Mouse (Mus musculus): ENCODE results near the gene H13.

- TF ChIP-seq FOSL1 (IDR thresholded peaks at IDR 0.05; ENCODE audit: insufficient read depth, low read length, poor library complexity, severe bottlenecking): no peak
- TF ChIP-seq MYOD1 (IDR thresholded peaks at IDR 0.05; ENCODE audit: control insufficient read depth, insufficient read length, low read depth): no peak
- TF ChIP-seq MYOG (IDR thresholded peaks at IDR 0.05; ENCODE audit: control insufficient read depth, extremely low read depth, insufficient read length): no peak
- no peak for TF ChIP-seq CTCF (IDR thresholded peaks at IDR 0.05; ENCODE audit: control insufficient read depth, insufficient read depth, insufficient read length)
- TF ChIP-seq USF1 (IDR thresholded peaks at IDR 0.05; ENCODE audit: low read depth): no peak
Measured at GRCm38 (mm10) chr2:152629239-152629638, 40.0 kb upstream of the H13 start.

All from C2C12 (cell line).